21 mouse cellular contexts compared by ENCODE assay signal in genomic region chr2:51047520-51047919, GRCm38 (mm10).
DNase-seq lines count a peak whose midpoint lies in the region; ATAC-seq and TF ChIP-seq lines count a peak whose summit lies in the region.
"Had no signal": no experiment of that assay in that cellular context is flagged by ENCODE, and none has a peak within 500 bp of the region (broad histone marks: within the 10 kb centered on the region; RNA-seq: fewer than 3 reads in every experiment).

No protein-coding gene starts in this region.

- peaks cover 4% of the 10 kb centered on the region; the same call in 1 of the 2 replicates for H3K4me1 ChIP-seq in forebrain, embryonic 14.5 days (ENCODE audit: control insufficient read depth, insufficient read depth, low read length)
- H3K4me1 ChIP-seq: embryonic facial prominence, embryonic 12.5 days; heart, embryonic 15.5 days had no signal

- no peak overlapping the region for H3K9ac ChIP-seq in forebrain, embryonic 14.5 days (ENCODE audit: low read length)
- H3K9ac ChIP-seq: embryonic facial prominence, embryonic 12.5 days; heart, embryonic 15.5 days; hindbrain, embryonic 12.5 days had no signal

- intact Hi-C loops in heart, postnatal 14 days (cut with DNase I) = loop anchor here (5.0 kb wide), 1 partner anchor 100 kb away; the partner anchor contains the start of gene Rnd3

- H3K9me3 ChIP-seq in forebrain, embryonic 14.5 days (replicated peaks; ENCODE audit: control insufficient read depth, low read length) = no peaks in the 10 kb centered on the region
- H3K9me3 ChIP-seq: embryonic facial prominence, embryonic 12.5 days; heart, embryonic 15.5 days; hindbrain, embryonic 12.5 days had no signal

- H3K27me3 ChIP-seq in forebrain, embryonic 14.5 days (replicated peaks; ENCODE audit: control insufficient read depth, insufficient read depth, low read length) = no peaks in the 10 kb centered on the region
- H3K27me3 ChIP-seq: embryonic facial prominence, embryonic 12.5 days; heart, embryonic 15.5 days; hindbrain, embryonic 12.5 days had no signal

- peak; percentile 66 for ATAC-seq in forebrain, embryonic 14.5 days
- ATAC-seq: hindbrain, embryonic 16.5 days; inflammation-experienced regulatory T-cells, adult 6 months; intestine, postnatal 0 days had no signal

- TF ChIP-seq CTCF in brain, embryonic 14.5 days (IDR thresholded peaks at IDR 0.05; ENCODE audit: borderline replicate concordance, extremely low read depth, insufficient read depth, insufficient read length) = no peak

- H3K36me3 ChIP-seq in forebrain, embryonic 14.5 days (ENCODE audit: control insufficient read depth, insufficient read depth, low read length) = no peaks in the 10 kb centered on the region
- H3K36me3 ChIP-seq: embryonic facial prominence, embryonic 12.5 days; heart, embryonic 15.5 days; hindbrain, embryonic 12.5 days had no signal

- TF ChIP-seq POLR2A in brain, embryonic 14.5 days (IDR thresholded peaks at IDR 0.05; ENCODE audit: borderline replicate concordance, extremely low read depth, insufficient read depth, insufficient read length, poor library complexity, severe bottlenecking) = no peak

- peak; percentile 40 for DNase-seq in heart, adult 11 months
- DNase-seq in heart, postnatal 14 days = no peak
- DNase-seq in brain, embryonic 14.5 days (ENCODE audit: low read depth) = peak; percentile 78
- peak; percentile 65 for DNase-seq in forebrain, embryonic 14.5 days (ENCODE audit: low spot score)
- no peak for DNase-seq in embryo, embryonic 10.5 days (ENCODE audit: low spot score)
- no peak for DNase-seq in adipocyte (ENCODE audit: low spot score)
- DNase-seq: adrenal gland, adult 8-10 months; adrenal gland, postnatal 36 days; cerebellum, adult 18-20 months; cerebellum, postnatal 10 days; embryo, embryonic 11 days; gastrocnemius, postnatal 10 days; heart, adult 2 months; kidney, adult 8-10 months had no signal

- H3K27ac ChIP-seq in forebrain, embryonic 14.5 days (ENCODE audit: low read depth, low read length) = no peak overlapping the region
- H3K27ac ChIP-seq: embryonic facial prominence, embryonic 12.5 days; heart, adult 2 months; heart, embryonic 15.5 days; hindbrain, embryonic 12.5 days had no signal

- no peak overlapping the region for H3K4me2 ChIP-seq in forebrain, embryonic 14.5 days (ENCODE audit: low read length)
- H3K4me2 ChIP-seq: embryonic facial prominence, embryonic 12.5 days; heart, embryonic 11.5 days; heart, embryonic 15.5 days; hindbrain, embryonic 12.5 days had no signal

- no peak overlapping the region for H3K4me3 ChIP-seq in forebrain, embryonic 14.5 days (ENCODE audit: low read depth, low read length)
- H3K4me3 ChIP-seq: embryonic facial prominence, embryonic 12.5 days; heart, adult 2 months; heart, embryonic 15.5 days; hindbrain, embryonic 12.5 days had no signal

- WGBS in forebrain, embryonic 14.5 days = 57% methylated on average over 5 of the region's 5 CpGs

Comparison
In these comparisons a context has a peak if more than half of its experiments do, and no peak if none do; other contexts are left out.
1. DNase-seq: peak in heart, adult 11 months (single experiment), brain, embryonic 14.5 days (single experiment) and forebrain, embryonic 14.5 days (single experiment); none in heart, postnatal 14 days (0 of 2), embryo, embryonic 10.5 days (single experiment) and adipocyte (single experiment).